Mouse (Mus musculus) limb, embryonic 13.5 days (tissue): ENCODE measurements at regions not wholly inside any gene's neighbourhood (a gene's known extent, or its start where the extent isn't known, plus 50 kb on each side); places are given as distances from the start of the nearest gene placed in this dataset.

Experiments
- ATAC-seq: fragments of 200-750 bp; cut with Nextera tagmentation; 2 replicates; pipeline ENCODE4 v1.8.0; 2017; ENCODE audit warnings: low read depth, moderate number of reproducible peaks, moderate TSS enrichment; ENCODE audit not compliant: low FRiP score
- H3K27ac ChIP-seq: fragments of 300-500 bp; sonication (generic); 2 replicates; pipeline ENCODE4 v1.5.1; 2015; ENCODE audit warnings: inconsistent platforms, mild to moderate bottlenecking, moderate library complexity
- H3K27me3 ChIP-seq: fragments of 300-500 bp; sonication (generic); 2 replicates; pipeline ENCODE4 v1.6.1; 2015; ENCODE audit warnings: mild to moderate bottlenecking, inconsistent platforms
- H3K36me3 ChIP-seq: fragments of 300-500 bp; sonication (generic); 2 replicates; pipeline ENCODE4 v1.6.1; 2015; ENCODE audit warnings: inconsistent platforms, mild to moderate bottlenecking, moderate library complexity
- H3K4me1 ChIP-seq: fragments of 300-500 bp; sonication (generic); 2 replicates; pipeline ENCODE4 v1.6.1; 2015; ENCODE audit warnings: inconsistent platforms
- H3K4me2 ChIP-seq: fragments of 300-500 bp; sonication (generic); replicated peaks from 2 replicates; pipeline ENCODE4 v1.6.1; 2015; ENCODE audit warnings: inconsistent platforms, mild to moderate bottlenecking, moderate library complexity
- H3K4me3 ChIP-seq: fragments of 300-500 bp; sonication (generic); 2 replicates; pipeline ENCODE4 v1.5.1; 2015; ENCODE audit warnings: moderate library complexity, mild to moderate bottlenecking, inconsistent platforms
- H3K9ac ChIP-seq: fragments of 300-500 bp; sonication (generic); 2 replicates; pipeline ENCODE4 v1.6.1; 2015; ENCODE audit warnings: mild to moderate bottlenecking, inconsistent platforms
- H3K9me3 ChIP-seq: fragments of 300-500 bp; sonication (generic); 2 replicates; pipeline ENCODE4 v1.6.1; 2016; ENCODE audit warnings: inconsistent platforms
- WGBS: fragments of 180-500 bp; shearing (Covaris S2); methylation state at CpG from one replicate; pipeline ENCODE4 v1.1.7; 2015; 5-methylcytosine and 5-hydroxymethylcytosine counted together

- Histone ChIP-seq H3K4me2 (no peak overlapping the region), H3K4me3 (no peak overlapping the region), H3K4me1 (0 out of 2 replicates have a peak, but pooled peaks cover 2% of the 10 kb centered on the region), H3K36me3 (no peaks in the 10 kb centered on the region), H3K27me3 (no peaks in the 10 kb centered on the region), H3K9me3 (0 out of 2 replicates have a peak, but pooled peaks cover 3% of the 10 kb centered on the region), H3K9ac (no peak overlapping the region), H3K27ac (no peak overlapping the region)
- WGBS = 90% methylated on average over 2 of the region's 2 CpGs
- no peak for ATAC-seq
Measured at GRCm38 (mm10) chr1:57511902-57512301, 105.0 kb upstream of the Tyw5 start.

DNA sequence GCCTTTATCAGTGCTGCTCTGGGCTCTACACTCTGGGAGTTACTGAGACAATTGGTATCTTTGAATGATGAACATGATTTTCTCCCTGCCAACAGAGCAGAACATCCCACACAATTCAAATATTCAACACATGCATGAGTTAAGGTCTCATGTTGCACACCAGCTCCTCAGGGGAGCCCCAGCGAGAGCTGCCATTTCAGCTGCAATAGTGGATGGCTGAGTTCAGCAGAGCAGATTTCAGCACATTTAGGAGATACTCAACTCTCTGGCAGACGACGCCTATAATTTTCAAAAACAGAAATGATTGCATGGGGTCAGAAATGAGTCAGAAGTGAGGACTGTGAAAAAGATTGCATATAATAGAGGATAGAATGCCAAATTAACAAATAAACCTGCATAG, 105.6 kb upstream of the Tyw5 start:
- H3K4me2 ChIP-seq = no peak overlapping the region

GRCm38 (mm10) chr1:57525965-57526364, 119.1 kb upstream of the Tyw5 start:
- Histone ChIP-seq H3K4me2 (no peak overlapping the region), H3K27ac (no peak overlapping the region), H3K27me3 (no peaks in the 10 kb centered on the region), H3K9ac (no peak overlapping the region), H3K36me3 (no peaks in the 10 kb centered on the region), H3K9me3 (no peaks in the 10 kb centered on the region), H3K4me3 (no peak overlapping the region), H3K4me1 (peaks cover 22% of the 10 kb centered on the region)
- WGBS = 59% methylated on average over 4 of the region's 4 CpGs
- no peak for ATAC-seq

More for the DNA sequence above, 105.6 kb upstream of the Tyw5 start:
- ATAC-seq = no peak
- 75% methylated on average over 3 of the region's 3 CpGs for WGBS
- 0 out of 2 replicates have a peak, but pooled peaks cover 3% of the 10 kb centered on the region for H3K9me3 ChIP-seq
- no peaks in the 10 kb centered on the region for H3K36me3 ChIP-seq
- H3K27ac ChIP-seq = no peak overlapping the region
- H3K9ac ChIP-seq = no peak overlapping the region
- 0 out of 2 replicates have a peak, but pooled peaks cover 2% of the 10 kb centered on the region for H3K4me1 ChIP-seq
- no peaks in the 10 kb centered on the region for H3K27me3 ChIP-seq
- no peak overlapping the region for H3K4me3 ChIP-seq

DNA sequence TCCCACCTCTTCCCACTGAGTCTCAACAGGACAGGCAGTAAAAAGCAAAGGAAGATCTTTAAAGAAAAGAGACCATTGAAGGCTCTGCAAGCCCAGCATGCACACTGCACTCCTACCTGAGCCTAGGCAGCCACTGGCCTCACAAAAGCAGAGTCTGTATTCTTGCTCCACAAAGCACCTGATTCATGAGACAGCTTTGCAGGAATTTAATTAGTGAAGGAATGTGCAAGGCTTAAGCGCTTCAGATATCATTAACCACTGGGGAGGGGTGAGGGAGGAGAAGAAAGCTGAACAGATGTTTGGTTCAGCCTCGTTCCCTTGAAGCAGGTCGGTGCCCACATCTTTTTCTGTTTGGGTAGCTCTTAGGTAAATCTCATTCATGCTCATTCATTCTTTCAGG, 121.8 kb upstream of the Tyw5 start:
- peaks cover 22% of the 10 kb centered on the region for H3K4me1 ChIP-seq
- H3K27me3 ChIP-seq = no peaks in the 10 kb centered on the region
- no peaks in the 10 kb centered on the region for H3K36me3 ChIP-seq
- ATAC-seq = peak; percentile 69; the same call in 1 of the 2 replicates
- no peak overlapping the region for H3K27ac ChIP-seq
- H3K4me2 ChIP-seq = no peak overlapping the region
- WGBS = 11% methylated on average over 3 of the region's 3 CpGs
- no peak overlapping the region; the same call in 1 of the 2 replicates for H3K9ac ChIP-seq
- H3K9me3 ChIP-seq = no peaks in the 10 kb centered on the region
- H3K4me3 ChIP-seq = no peak overlapping the region

DNA sequence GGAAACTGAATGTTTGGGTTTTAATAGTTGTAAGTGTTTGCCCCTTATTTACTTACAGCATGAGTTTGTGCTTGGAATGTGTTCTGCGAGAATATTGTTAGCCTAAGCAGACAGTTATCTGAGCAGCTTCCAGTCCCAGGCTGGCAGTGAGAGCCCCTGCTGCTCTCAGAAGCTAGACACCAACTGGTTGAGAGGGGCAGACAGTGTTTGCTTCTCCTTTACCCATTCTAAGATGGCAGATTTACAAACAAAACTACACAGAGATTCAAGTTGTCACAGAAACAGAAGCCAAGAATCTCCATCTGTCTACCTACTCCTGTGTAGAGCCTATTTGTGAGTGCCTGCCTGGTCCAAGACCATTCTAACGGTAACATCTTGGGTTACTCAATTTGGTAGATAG, 122.4 kb upstream of the Tyw5 start:
- WGBS = 66% methylated on average over 2 of the region's 2 CpGs
- no peak for ATAC-seq
- Histone ChIP-seq H3K36me3 (no peaks in the 10 kb centered on the region), H3K9ac (no peak overlapping the region), H3K4me2 (no peak overlapping the region), H3K27ac (no peak overlapping the region; the same call in 1 of the 2 replicates), H3K4me3 (no peak overlapping the region), H3K4me1 (peaks cover 22% of the 10 kb centered on the region), H3K27me3 (no peaks in the 10 kb centered on the region), H3K9me3 (no peaks in the 10 kb centered on the region)

GRCm38 (mm10) chr1:57537369-57537768, 130.5 kb upstream of the Tyw5 start:
- Histone ChIP-seq H3K9ac (no peak overlapping the region), H3K9me3 (no peaks in the 10 kb centered on the region), H3K4me1 (peaks cover 6% of the 10 kb centered on the region; the same call in 1 of the 2 replicates), H3K4me2 (no peak overlapping the region), H3K27me3 (no peaks in the 10 kb centered on the region), H3K4me3 (no peak overlapping the region), H3K27ac (no peak overlapping the region), H3K36me3 (no peaks in the 10 kb centered on the region)
- 82% methylated on average over 5 of the region's 5 CpGs for WGBS
- ATAC-seq = no peak

- no peak overlapping the region for H3K4me2 ChIP-seq
- H3K4me3 ChIP-seq = no peak overlapping the region
- ATAC-seq = no peak
- no peaks in the 10 kb centered on the region for H3K27me3 ChIP-seq
- H3K27ac ChIP-seq = no peak overlapping the region
- peaks cover 24% of the 10 kb centered on the region for H3K4me1 ChIP-seq
- H3K36me3 ChIP-seq = no peaks in the 10 kb centered on the region
- H3K9ac ChIP-seq = no peak overlapping the region
- WGBS = 56% methylated on average over 3 of the region's 3 CpGs
- H3K9me3 ChIP-seq = no peaks in the 10 kb centered on the region
Measured at GRCm38 (mm10) chr1:57544684-57545083, 137.8 kb upstream of the Tyw5 start.

DNA sequence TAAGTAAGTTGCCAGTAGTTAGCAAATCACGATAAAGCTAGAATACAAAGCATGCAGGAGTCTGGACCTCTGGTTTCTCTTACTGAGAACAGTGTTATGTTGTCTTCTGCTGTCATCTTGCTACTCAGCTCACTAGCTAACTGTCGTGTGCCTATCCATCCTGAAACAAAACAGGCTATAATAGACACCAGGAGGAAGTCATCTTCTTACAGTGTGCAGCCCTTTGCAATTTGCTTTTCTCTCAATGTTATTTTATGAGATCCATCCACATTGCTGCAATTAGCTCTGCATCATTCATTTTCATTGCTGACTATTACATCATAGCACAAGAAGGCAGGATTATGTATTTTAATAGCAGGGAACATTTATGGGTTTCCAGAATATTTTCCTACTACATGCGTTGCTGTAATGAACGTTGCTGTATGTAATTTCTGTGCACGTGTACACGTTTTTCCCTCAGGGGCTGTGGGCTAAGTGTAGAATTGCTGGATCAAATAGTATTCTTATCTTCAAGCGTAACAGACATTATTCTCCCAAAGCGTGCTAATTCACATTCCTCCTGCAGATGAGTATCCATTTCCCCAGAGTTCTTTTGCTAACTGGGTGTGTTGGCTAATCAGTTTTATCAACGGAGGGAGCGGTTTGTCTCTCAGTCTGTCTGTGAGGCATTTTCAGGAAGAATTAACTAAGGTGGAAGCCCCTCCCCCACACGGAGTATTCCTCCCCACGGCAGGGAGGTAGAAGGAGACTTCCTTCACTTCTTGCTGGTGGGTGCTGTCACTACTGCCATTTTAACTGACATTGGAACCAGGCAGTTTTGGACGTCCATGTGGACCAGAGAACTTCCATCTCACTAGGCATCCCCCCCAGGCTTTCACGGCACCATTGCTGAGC, 139.1 kb upstream of the Tyw5 start:
- ATAC-seq = no peak
- Histone ChIP-seq H3K9ac (no peak overlapping the region), H3K36me3 (no peaks in the 10 kb centered on the region), H3K4me2 (0 out of 2 replicates have a peak overlapping the region, but pooled peaks have one; percentile 17), H3K9me3 (no peaks in the 10 kb centered on the region), H3K27ac (no peak overlapping the region), H3K4me3 (no peak overlapping the region), H3K27me3 (no peaks in the 10 kb centered on the region), H3K4me1 (peaks cover 24% of the 10 kb centered on the region)
- 43% methylated on average over 14 of the region's 14 CpGs for WGBS

DNA sequence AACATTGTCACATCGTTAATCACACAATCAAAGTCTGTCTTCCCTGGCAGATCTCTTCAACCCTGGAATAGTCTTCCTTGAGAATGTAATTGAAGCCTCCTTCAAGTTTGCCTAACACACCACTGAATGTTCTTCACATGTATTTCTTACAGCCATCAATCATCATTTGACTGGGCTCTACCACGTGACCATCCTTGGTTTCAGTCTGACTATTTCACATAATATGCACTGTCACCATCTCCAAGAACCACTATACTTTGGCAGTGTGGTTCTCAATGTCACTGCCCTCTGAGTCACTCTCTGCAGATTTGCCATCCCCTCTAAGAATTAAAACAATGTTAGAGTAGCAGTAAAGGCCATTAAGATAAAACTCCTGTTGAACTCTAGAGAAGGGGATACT, 154.6 kb upstream of the Tyw5 start:
- WGBS = 82% methylated on average over 2 of the region's 2 CpGs

GRCm38 (mm10) chr1:57564676-57565075, 157.8 kb upstream of the Tyw5 start:
- Histone ChIP-seq H3K9ac (no peak overlapping the region), H3K9me3 (0 out of 2 replicates have a peak, but pooled peaks cover 8% of the 10 kb centered on the region), H3K4me3 (no peak overlapping the region), H3K36me3 (no peaks in the 10 kb centered on the region), H3K4me1 (no peaks in the 10 kb centered on the region), H3K4me2 (no peak overlapping the region), H3K27me3 (no peaks in the 10 kb centered on the region), H3K27ac (no peak overlapping the region)
- 48% methylated on average over 5 of the region's 5 CpGs for WGBS
- ATAC-seq = no peak

More for the DNA sequence above, 154.6 kb upstream of the Tyw5 start:
- H3K36me3 ChIP-seq = no peaks in the 10 kb centered on the region
- H3K27me3 ChIP-seq = no peaks in the 10 kb centered on the region
- no peak overlapping the region for H3K4me3 ChIP-seq
- no peaks in the 10 kb centered on the region for H3K4me1 ChIP-seq
- no peak for ATAC-seq
- H3K9me3 ChIP-seq = no peaks in the 10 kb centered on the region
- no peak overlapping the region for H3K9ac ChIP-seq
- no peak overlapping the region for H3K4me2 ChIP-seq
- no peak overlapping the region for H3K27ac ChIP-seq

GRCm38 (mm10) chr1:57572097-57572496, 165.2 kb upstream of the Tyw5 start:
- H3K27me3 ChIP-seq = no peaks in the 10 kb centered on the region
- no peak overlapping the region for H3K9ac ChIP-seq
- peaks cover 11% of the 10 kb centered on the region for H3K4me1 ChIP-seq
- H3K27ac ChIP-seq = no peak overlapping the region
- WGBS = 82% methylated on average over 5 of the region's 5 CpGs
- no peak for ATAC-seq
- H3K36me3 ChIP-seq = no peaks in the 10 kb centered on the region
- no peak overlapping the region for H3K4me3 ChIP-seq
- H3K9me3 ChIP-seq = 0 out of 2 replicates have a peak, but pooled peaks cover 8% of the 10 kb centered on the region
- no peak overlapping the region for H3K4me2 ChIP-seq

DNA sequence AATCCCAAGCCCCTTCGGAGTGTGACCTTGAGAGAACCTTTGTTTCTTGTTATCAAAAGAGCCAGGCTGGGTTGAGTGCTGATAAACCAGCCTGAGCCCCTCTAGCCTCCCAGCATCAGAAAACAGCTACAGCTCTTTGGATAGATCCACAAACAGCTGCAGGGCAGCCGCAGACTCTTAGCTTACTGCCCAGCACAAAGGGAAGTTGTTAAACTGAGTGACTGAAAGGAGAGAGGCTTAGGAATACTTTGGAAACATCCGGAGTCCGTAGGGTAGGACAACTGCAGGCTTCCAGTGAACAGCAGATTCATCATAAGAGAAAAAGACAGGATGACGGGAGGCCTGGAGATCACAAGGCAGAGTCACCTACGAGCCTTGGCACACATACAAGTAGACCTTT, 166.9 kb upstream of the Tyw5 start:
- Histone ChIP-seq H3K4me3 (no peak overlapping the region), H3K9me3 (0 out of 2 replicates have a peak, but pooled peaks cover 2% of the 10 kb centered on the region), H3K27me3 (no peaks in the 10 kb centered on the region), H3K9ac (no peak overlapping the region), H3K36me3 (no peaks in the 10 kb centered on the region), H3K27ac (peak overlapping the region; percentile 56; the same call in 1 of the 2 replicates), H3K4me1 (peaks cover 17% of the 10 kb centered on the region), H3K4me2 (no peak overlapping the region)
- peak; percentile 73 for ATAC-seq
- WGBS = 63% methylated on average over 6 of the region's 6 CpGs
